Mouse (Mus musculus): Measurements from ENCODE around the gene Chl1. TPM values are rescaled to one million over a fixed set of nuclear protein-coding genes. Genes with fewer than 3 reads are reported as not detected.

Gene Chl1
- polyA plus RNA-seq, 1 experiment from 2014 or later, result 7.4 TPM

GRCm38 (mm10) chr6:103610656-103611055 is 100.3 kb downstream of the Chl1 start:
- H3K4me1 ChIP-seq, result no peaks in the 10 kb centered on the region
- 79% methylated on average over 3 of the region's 3 CpGs for WGBS
- no peaks in the 10 kb centered on the region for H3K27me3 ChIP-seq
- no peak overlapping the region for H3K9ac ChIP-seq
- no peaks in the 10 kb centered on the region for H3K9me3 ChIP-seq (replicated peaks)
- ATAC-seq (ENCODE audit: insufficient number of reproducible peaks, low FRiP score, low TSS enrichment, low read depth), result no peak
- H3K4me3 ChIP-seq (replicated peaks), result no peak overlapping the region
- no peaks in the 10 kb centered on the region for H3K36me3 ChIP-seq
- H3K27ac ChIP-seq (replicated peaks), result no peak overlapping the region
- no peak overlapping the region for H3K4me2 ChIP-seq (replicated peaks)

- H3K4me1 ChIP-seq, result no peaks in the 10 kb centered on the region
- no peak overlapping the region for H3K4me2 ChIP-seq (replicated peaks)
- ATAC-seq (ENCODE audit: insufficient number of reproducible peaks, low FRiP score, low TSS enrichment, low read depth), result no peak
- H3K9me3 ChIP-seq (replicated peaks), result no peaks in the 10 kb centered on the region
- no peak overlapping the region for H3K4me3 ChIP-seq (replicated peaks)
- H3K9ac ChIP-seq, result no peak overlapping the region
- H3K27ac ChIP-seq (replicated peaks), result no peak overlapping the region
- H3K27me3 ChIP-seq, result no peaks in the 10 kb centered on the region
- 69% methylated on average over 3 of the region's 3 CpGs for WGBS
- H3K36me3 ChIP-seq, result no peaks in the 10 kb centered on the region
Observed at GRCm38 (mm10) chr6:103612626-103613025, 102.2 kb downstream of the Chl1 start.

GRCm38 (mm10) chr6:103613714-103614113 is 103.3 kb downstream of the Chl1 start:
- no peaks in the 10 kb centered on the region for H3K4me1 ChIP-seq
- no peak overlapping the region for H3K27ac ChIP-seq (replicated peaks)
- 57% methylated on average over 3 of the region's 3 CpGs for WGBS
- H3K4me3 ChIP-seq (replicated peaks), result no peak overlapping the region
- H3K27me3 ChIP-seq, result no peaks in the 10 kb centered on the region
- no peaks in the 10 kb centered on the region for H3K9me3 ChIP-seq (replicated peaks)
- no peak overlapping the region for H3K4me2 ChIP-seq (replicated peaks)
- ATAC-seq (ENCODE audit: insufficient number of reproducible peaks, low FRiP score, low TSS enrichment, low read depth), result no peak
- H3K36me3 ChIP-seq, result no peaks in the 10 kb centered on the region
- H3K9ac ChIP-seq, result no peak overlapping the region

- Histone ChIP-seq H3K9ac (no peak overlapping the region), H3K27me3 (no peaks in the 10 kb centered on the region), H3K9me3 (replicated peaks) (no peaks in the 10 kb centered on the region), H3K36me3 (no peaks in the 10 kb centered on the region), H3K4me2 (replicated peaks) (no peak overlapping the region), H3K4me3 (replicated peaks) (no peak overlapping the region), H3K4me1 (no peaks in the 10 kb centered on the region), H3K27ac (replicated peaks) (no peak overlapping the region)
- ATAC-seq (ENCODE audit: insufficient number of reproducible peaks, low FRiP score, low TSS enrichment, low read depth), result no peak
- WGBS, result 48% methylated on average over 3 of the region's 3 CpGs
Observed at GRCm38 (mm10) chr6:103615924-103616602, 105.7 kb downstream of the Chl1 start.

- WGBS, result 70% methylated on average over 4 of the region's 4 CpGs
- no peaks in the 10 kb centered on the region for H3K36me3 ChIP-seq
Observed at GRCm38 (mm10) chr6:103620880-103621279, 110.5 kb downstream of the Chl1 start.

GRCm38 (mm10) chr6:103622117-103622713 is 111.8 kb downstream of the Chl1 start:
- Histone ChIP-seq H3K4me2 (replicated peaks) (no peak overlapping the region), H3K9ac (no peak overlapping the region), H3K36me3 (no peaks in the 10 kb centered on the region), H3K27me3 (no peaks in the 10 kb centered on the region), H3K4me1 (no peaks in the 10 kb centered on the region), H3K4me3 (replicated peaks) (no peak overlapping the region), H3K9me3 (replicated peaks) (no peaks in the 10 kb centered on the region), H3K27ac (replicated peaks) (no peak overlapping the region)
- ATAC-seq (ENCODE audit: insufficient number of reproducible peaks, low FRiP score, low TSS enrichment, low read depth), result no peak
- WGBS, result 55% methylated on average over 3 of the region's 3 CpGs

More at GRCm38 (mm10) chr6:103620880-103621279, 110.5 kb downstream of the Chl1 start:
- Histone ChIP-seq H3K27ac (replicated peaks) (no peak overlapping the region), H3K4me2 (replicated peaks) (no peak overlapping the region), H3K4me1 (no peaks in the 10 kb centered on the region), H3K9ac (no peak overlapping the region), H3K4me3 (replicated peaks) (no peak overlapping the region), H3K27me3 (no peaks in the 10 kb centered on the region), H3K9me3 (replicated peaks) (no peaks in the 10 kb centered on the region)
- no peak for ATAC-seq (ENCODE audit: insufficient number of reproducible peaks, low FRiP score, low TSS enrichment, low read depth)

- Histone ChIP-seq H3K9me3 (replicated peaks) (no peaks in the 10 kb centered on the region), H3K27ac (replicated peaks) (no peak overlapping the region), H3K4me3 (replicated peaks) (no peak overlapping the region), H3K9ac (no peak overlapping the region), H3K27me3 (no peaks in the 10 kb centered on the region), H3K4me2 (replicated peaks) (no peak overlapping the region), H3K4me1 (no peaks in the 10 kb centered on the region), H3K36me3 (no peaks in the 10 kb centered on the region)
- 47% methylated on average over 3 of the region's 3 CpGs for WGBS
- ATAC-seq (ENCODE audit: insufficient number of reproducible peaks, low FRiP score, low TSS enrichment, low read depth), result no peak
Observed at GRCm38 (mm10) chr6:103632856-103633255, 122.5 kb downstream of the Chl1 start.

- WGBS, result 79% methylated on average over 1 of the region's 1 CpGs
- H3K36me3 ChIP-seq, result no peaks in the 10 kb centered on the region
- no peak overlapping the region for H3K9ac ChIP-seq
- no peaks in the 10 kb centered on the region for H3K9me3 ChIP-seq (replicated peaks)
- H3K27me3 ChIP-seq, result no peaks in the 10 kb centered on the region
- H3K4me3 ChIP-seq (replicated peaks), result no peak overlapping the region
- no peak for ATAC-seq (ENCODE audit: insufficient number of reproducible peaks, low FRiP score, low TSS enrichment, low read depth)
- no peaks in the 10 kb centered on the region for H3K4me1 ChIP-seq
- no peak overlapping the region for H3K27ac ChIP-seq (replicated peaks)
- H3K4me2 ChIP-seq (replicated peaks), result no peak overlapping the region
Observed at GRCm38 (mm10) chr6:103656778-103657177, 146.4 kb downstream of the Chl1 start.

- no peak overlapping the region for H3K4me2 ChIP-seq (replicated peaks)
- H3K4me1 ChIP-seq, result no peaks in the 10 kb centered on the region
- ATAC-seq (ENCODE audit: insufficient number of reproducible peaks, low FRiP score, low TSS enrichment, low read depth), result no peak
- no peaks in the 10 kb centered on the region for H3K9me3 ChIP-seq (replicated peaks)
- H3K4me3 ChIP-seq (replicated peaks), result no peak overlapping the region
- no peaks in the 10 kb centered on the region for H3K36me3 ChIP-seq
- 98% methylated on average over 2 of the region's 2 CpGs for WGBS
- no peak overlapping the region for H3K27ac ChIP-seq (replicated peaks)
- no peak overlapping the region for H3K9ac ChIP-seq
- H3K27me3 ChIP-seq, result no peaks in the 10 kb centered on the region
Observed at GRCm38 (mm10) chr6:103659173-103659572, 148.8 kb downstream of the Chl1 start.

- Histone ChIP-seq H3K4me1 (no peaks in the 10 kb centered on the region), H3K4me2 (replicated peaks) (no peak overlapping the region), H3K36me3 (no peaks in the 10 kb centered on the region), H3K4me3 (replicated peaks) (no peak overlapping the region), H3K9me3 (replicated peaks) (no peaks in the 10 kb centered on the region), H3K9ac (no peak overlapping the region), H3K27ac (replicated peaks) (no peak overlapping the region), H3K27me3 (no peaks in the 10 kb centered on the region)
- 84% methylated on average over 2 of the region's 2 CpGs for WGBS
- ATAC-seq (ENCODE audit: insufficient number of reproducible peaks, low FRiP score, low TSS enrichment, low read depth), result no peak
Observed at GRCm38 (mm10) chr6:103665206-103665605, 154.8 kb downstream of the Chl1 start.

GRCm38 (mm10) chr6:103665677-103666316 is 155.4 kb downstream of the Chl1 start:
- WGBS, result 62% methylated on average over 9 of the region's 9 CpGs
- ATAC-seq (ENCODE audit: insufficient number of reproducible peaks, low FRiP score, low TSS enrichment, low read depth), result no peak
- Histone ChIP-seq H3K9me3 (replicated peaks) (no peaks in the 10 kb centered on the region), H3K4me3 (replicated peaks) (no peak overlapping the region), H3K27me3 (no peaks in the 10 kb centered on the region), H3K4me1 (no peaks in the 10 kb centered on the region), H3K4me2 (replicated peaks) (no peak overlapping the region), H3K9ac (no peak overlapping the region), H3K36me3 (no peaks in the 10 kb centered on the region), H3K27ac (replicated peaks) (no peak overlapping the region)

All from embryonic facial prominence, embryonic 15.5 days (tissue).